Mouse (Mus musculus): Measurements from ENCODE around the gene Prss38.

Prss38 gene

GRCm38 (mm10) chr11:59375475-59375874 lies at the start of gene Prss38:
Gene Prss38 (minus strand): TSS chr11:59375657.
- no peak for DNase-seq

GRCm38 (mm10) chr11:59423010-59423588 lies 47.6 kb upstream of the Prss38 start:
- DNase-seq, result no peak

GRCm38 (mm10) chr11:59421967-59422366 lies 46.5 kb upstream of the Prss38 start:
- no peak for DNase-seq

- no peak for DNase-seq
Observed at GRCm38 (mm10) chr11:59421436-59421835, 46.0 kb upstream of the Prss38 start.

GRCm38 (mm10) chr11:59418708-59419107 lies 43.3 kb upstream of the Prss38 start:
- no peak for DNase-seq

- DNase-seq, result no peak
Observed at GRCm38 (mm10) chr11:59412999-59413863, 37.8 kb upstream of the Prss38 start.

GRCm38 (mm10) chr11:59412058-59412457 lies 36.6 kb upstream of the Prss38 start:
- DNase-seq, result no peak

- DNase-seq, result no peak
Observed at GRCm38 (mm10) chr11:59410851-59411250, 35.4 kb upstream of the Prss38 start.

- DNase-seq, result no peak
Observed at GRCm38 (mm10) chr11:59405761-59406160, 30.3 kb upstream of the Prss38 start.

- DNase-seq, result no peak
Observed at GRCm38 (mm10) chr11:59400876-59401275, 25.4 kb upstream of the Prss38 start.

GRCm38 (mm10) chr11:59399830-59400229 lies 24.4 kb upstream of the Prss38 start:
- DNase-seq, result no peak

- DNase-seq, result no peak
Observed at GRCm38 (mm10) chr11:59397536-59398371, 22.3 kb upstream of the Prss38 start.

- no peak for DNase-seq
Observed at GRCm38 (mm10) chr11:59394451-59394850, 19.0 kb upstream of the Prss38 start.

- DNase-seq, result no peak
Observed at GRCm38 (mm10) chr11:59393591-59393990, 18.1 kb upstream of the Prss38 start.

GRCm38 (mm10) chr11:59392300-59392699 lies 16.8 kb upstream of the Prss38 start:
- DNase-seq, result no peak

GRCm38 (mm10) chr11:59390470-59390869 lies 15.0 kb upstream of the Prss38 start:
- DNase-seq, result no peak

- no peak for DNase-seq
Observed at GRCm38 (mm10) chr11:59389617-59390016, 14.2 kb upstream of the Prss38 start.

GRCm38 (mm10) chr11:59388806-59389205 lies 13.3 kb upstream of the Prss38 start:
- DNase-seq, result no peak

- no peak for DNase-seq
Observed at GRCm38 (mm10) chr11:59387471-59387870, 12.0 kb upstream of the Prss38 start.

- no peak for DNase-seq
Observed at GRCm38 (mm10) chr11:59385123-59385522, 9.7 kb upstream of the Prss38 start.

- no peak for DNase-seq
Observed at GRCm38 (mm10) chr11:59384441-59384959, 9.0 kb upstream of the Prss38 start.

GRCm38 (mm10) chr11:59379547-59379946 lies 4.1 kb upstream of the Prss38 start:
- no peak for DNase-seq

- no peak for DNase-seq
Observed at GRCm38 (mm10) chr11:59377999-59378398, 2.5 kb upstream of the Prss38 start.
